Mouse (Mus musculus) layer of hippocampus, adult 11-12 months (tissue): ENCODE results near the gene Kansl3.
A peak's percentile ranks its signal among the peaks of the same experiment; 100 is the strongest.

Experiments used
- DNase-seq: peaks from one replicate; pipeline ENCODE4 v3.0.0; 2022; ENCODE audit warnings: low spot score

The Kansl3 gene

GRCm38 (mm10) chr1:36368969-36369645 lies at the start of gene Kansl3:
Gene Kansl3 (minus strand): TSS chr1:36369181.
- DNase-seq, result peak; percentile 81

GRCm38 (mm10) chr1:36404531-36404930 lies 35.5 kb upstream of the Kansl3 start:
- no peak for DNase-seq

- peak; percentile 18 for DNase-seq
Measured at GRCm38 (mm10) chr1:36401509-36401908, 32.5 kb upstream of the Kansl3 start.

- DNase-seq, result no peak
Measured at GRCm38 (mm10) chr1:36397041-36397440, 28.1 kb upstream of the Kansl3 start.

GRCm38 (mm10) chr1:36379582-36379981 lies 10.6 kb upstream of the Kansl3 start:
- no peak for DNase-seq

GRCm38 (mm10) chr1:36378880-36379279 lies 9.9 kb upstream of the Kansl3 start:
- no peak for DNase-seq

- no peak for DNase-seq
Measured at GRCm38 (mm10) chr1:36371934-36372845, 3.2 kb upstream of the Kansl3 start, which contains the start of gene Fer1l5. Gene Fer1l5 (plus strand): TSS chr1:36372291.

- DNase-seq, result no peak
Measured at GRCm38 (mm10) chr1:36370918-36371317, 1.9 kb upstream of the Kansl3 start.

- DNase-seq, result peak; percentile 32
Measured at GRCm38 (mm10) chr1:36368112-36368968, 641 bp downstream of the Kansl3 start.

- DNase-seq, result no peak
Measured at GRCm38 (mm10) chr1:36367698-36368097, 1.3 kb downstream of the Kansl3 start.

- no peak for DNase-seq
Measured at GRCm38 (mm10) chr1:36356955-36357695, 11.9 kb downstream of the Kansl3 start.

GRCm38 (mm10) chr1:36352351-36352750 lies 16.6 kb downstream of the Kansl3 start:
- DNase-seq, result peak; percentile 39

- DNase-seq, result no peak
Measured at GRCm38 (mm10) chr1:36342547-36342946, 26.4 kb downstream of the Kansl3 start.

GRCm38 (mm10) chr1:36332955-36333887 lies 35.8 kb downstream of the Kansl3 start:
- DNase-seq, result no peak

- DNase-seq, result no peak
Measured at GRCm38 (mm10) chr1:36331743-36332142, 37.2 kb downstream of the Kansl3 start.

GRCm38 (mm10) chr1:36326815-36327214 lies 42.2 kb downstream of the Kansl3 start:
- DNase-seq, result peak; percentile 49

GRCm38 (mm10) chr1:36325900-36326321 lies 43.1 kb downstream of the Kansl3 start:
- no peak for DNase-seq

GRCm38 (mm10) chr1:36323746-36324448 lies 45.1 kb downstream of the Kansl3 start:
- peak; percentile 72 for DNase-seq

GRCm38 (mm10) chr1:36323076-36323475 lies 45.9 kb downstream of the Kansl3 start:
- no peak for DNase-seq
